Mouse (Mus musculus) E14TG2a.4 (cell line): ENCODE measurements around the gene Rai14.

ENCODE experiments used
- CTCF ChIP-seq: conservative IDR thresholded peaks from 2 replicates; pipeline ENCODE4 v1.5.1; 2014; ENCODE audit warnings: low read length
- NANOG ChIP-seq: IDR thresholded peaks from 2 replicates; pipeline ENCODE4 v1.6.1; 2014; ENCODE audit warnings: borderline replicate concordance, low read length, mixed read lengths

DNA sequence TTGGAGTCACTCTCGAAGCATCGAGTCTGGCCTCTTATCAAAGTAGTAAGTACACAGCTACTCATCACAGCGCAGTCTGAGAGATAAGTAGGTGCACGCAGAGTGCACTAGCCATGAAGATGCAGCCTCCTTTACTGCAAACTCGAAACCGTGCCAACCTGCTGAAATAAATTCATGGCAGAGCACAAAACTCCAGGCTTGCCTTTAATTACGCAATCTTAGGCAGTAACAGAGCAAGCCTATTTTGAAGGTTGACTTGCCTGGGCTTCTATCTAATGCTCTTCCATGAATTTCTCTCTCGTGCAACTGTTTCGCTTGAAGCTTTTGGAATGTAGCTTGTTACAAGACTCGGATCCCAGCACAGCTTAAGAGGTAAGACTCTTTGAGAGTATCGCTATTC lies 25.1 kb downstream of the Rai14 start:
- TF ChIP-seq CTCF (no peak), NANOG (no peak)
